Mouse (Mus musculus): ENCODE measurements around the gene Izumo1.

GRCm38 (mm10) chr7:45595176-45595575 lies 26.4 kb upstream of the Izumo1 start:
- TF ChIP-seq CTCF (IDR thresholded peaks at IDR 0.05) (no peak), EP300 (IDR thresholded peaks at IDR 0.05) (no peak)

All from lung, postnatal 0 days (tissue).